Mouse (Mus musculus): ENCODE data around the gene Ntsr2.

- TF ChIP-seq POLR2A (IDR thresholded peaks at IDR 0.05; ENCODE audit: control insufficient read depth, extremely low read depth, insufficient read depth, low read length, poor library complexity) (no peak), CTCF (IDR thresholded peaks at IDR 0.05; ENCODE audit: borderline replicate concordance, control insufficient read depth, extremely low read depth, insufficient read depth, low read length, poor library complexity) (no peak)
Observed at GRCm38 (mm10) chr12:16614556-16614955, 38.6 kb upstream of the Ntsr2 start.
